Mouse (Mus musculus) C2C12 (cell line): ENCODE measurements around the gene Ms4a6b.

Experiments used
- CTCF ChIP-seq: IDR thresholded peaks from one replicate; pipeline ENCODE4 v1.5.1; 2011; ENCODE audit not compliant: control insufficient read depth, insufficient read depth, insufficient read length
- MYOG ChIP-seq: IDR thresholded peaks from one replicate; pipeline ENCODE4 v1.6.1; 2011; ENCODE audit not compliant: control insufficient read depth, insufficient read length; ENCODE audit errors: extremely low read depth

DNA sequence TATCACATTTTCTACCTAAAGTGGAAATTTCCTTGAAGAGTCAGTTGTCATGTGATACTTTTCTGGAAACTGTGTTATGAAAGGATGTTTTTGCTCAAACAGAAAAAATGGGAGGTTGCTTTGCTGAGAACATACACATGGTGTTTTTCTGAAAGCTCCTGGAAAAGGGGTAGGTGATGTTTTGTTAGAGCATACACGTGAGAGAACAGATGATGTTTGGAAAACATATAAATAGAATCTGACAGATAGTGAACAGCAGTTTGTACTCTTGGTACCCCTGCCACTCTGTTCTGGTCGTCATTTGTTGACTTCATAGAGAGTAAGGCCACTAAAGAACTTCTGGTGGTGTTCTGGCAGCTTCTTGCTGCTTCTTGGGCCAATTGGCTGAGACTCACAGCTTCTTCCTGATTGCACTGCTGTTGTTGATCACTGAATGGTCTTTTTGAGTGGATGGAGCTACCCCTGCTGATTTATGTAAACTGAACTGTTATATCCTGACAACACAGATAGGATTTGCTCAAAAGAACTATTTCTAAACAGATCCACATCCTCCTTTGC is 17.7 kb downstream of the Ms4a6b start:
- no peak for TF ChIP-seq CTCF
- no peak for TF ChIP-seq MYOG
